Mouse (Mus musculus) spleen, adult 2 months (tissue): ENCODE data around the gene Rai14. TPM values are rescaled to one million over a fixed set of nuclear protein-coding genes. Genes with fewer than 3 reads are reported as not detected.

Experiments
- DNase-seq, 2 experiments: peaks; one replicate each; pipeline versions ENCODE4 v3.0.0 to v3.0.0-alpha.2; 2012 to 2021; ENCODE audit warnings: low spot score in 2 of 2, low read depth in 1 of 2
- H3K27ac ChIP-seq: fragments of 200-500 bp; 2 replicates; pipeline ENCODE4 v1.5.1; 2012; ENCODE audit warnings: low read length, inconsistent platforms; ENCODE audit not compliant: insufficient read depth
- H3K27me3 ChIP-seq: fragments of 200-500 bp; 2 replicates; pipeline ENCODE4 v1.6.1; 2012; ENCODE audit warnings: mild to moderate bottlenecking, moderate library complexity, low read length, inconsistent platforms; ENCODE audit not compliant: control insufficient read depth, insufficient read depth
- H3K36me3 ChIP-seq: fragments of 200-500 bp; 2 replicates; pipeline ENCODE4 v1.6.1; 2012; ENCODE audit warnings: mild to moderate bottlenecking, low read length, inconsistent platforms; ENCODE audit not compliant: control insufficient read depth, insufficient read depth
- H3K4me1 ChIP-seq: fragments of 200-500 bp; 2 replicates; pipeline ENCODE4 v1.6.1; 2011; ENCODE audit warnings: inconsistent platforms; ENCODE audit not compliant: control insufficient read depth, insufficient read depth, insufficient read length
- H3K4me3 ChIP-seq: fragments of 200-500 bp; 2 replicates; pipeline ENCODE4 v1.5.1; 2011; ENCODE audit warnings: mild to moderate bottlenecking, inconsistent platforms; ENCODE audit not compliant: insufficient read depth, insufficient read length; ENCODE audit errors: extremely low read depth
- CTCF ChIP-seq: fragments of 200-500 bp; IDR thresholded peaks from 2 replicates; pipeline ENCODE4 v1.5.1; 2011; ENCODE audit warnings: mild to moderate bottlenecking, inconsistent platforms; ENCODE audit not compliant: insufficient read depth, insufficient read length, insufficient replicate concordance; ENCODE audit errors: extremely low read depth
- POLR2A ChIP-seq: fragments of 200-500 bp; IDR thresholded peaks from 2 replicates; pipeline ENCODE4 v1.6.1; 2011; ENCODE audit warnings: low read depth, low read length, inconsistent platforms
- WGBS: fragments of 180-500 bp; shearing (Covaris S2); methylation state at CpG from one replicate; pipeline ENCODE4 v1.1.7; 2018; 5-methylcytosine and 5-hydroxymethylcytosine counted together
- polyA plus RNA-seq: library from polyadenylated mRNA; depleted of rRNA; stranded (reverse); fragments of >200 nt; gene quantifications from 2 replicates; pipeline ENCODE4 v1.2.3, GENCODE M21; 2012

The Rai14 gene
- polyA plus RNA-seq, 1 experiment: 3.6 TPM

DNA sequence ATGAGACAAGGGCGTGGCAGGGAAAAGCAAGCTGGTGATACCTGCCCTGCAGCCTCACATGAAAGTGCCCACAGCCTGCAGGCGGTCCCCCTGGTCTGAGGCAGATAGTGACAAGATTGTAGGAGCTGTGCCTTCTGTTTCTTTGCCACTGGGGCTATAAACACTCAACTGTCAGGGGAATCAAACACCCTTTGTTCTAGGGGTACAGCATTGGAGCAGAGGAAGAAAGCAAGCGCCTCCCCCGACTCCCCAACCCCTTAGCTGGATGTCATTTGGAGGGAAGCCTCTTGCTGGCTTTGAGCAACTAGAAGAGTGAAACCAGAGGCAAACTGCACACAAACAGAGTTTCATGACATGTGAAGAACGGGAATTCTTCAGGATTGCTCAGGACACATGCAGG lies 8.7 kb downstream of the Rai14 start:
- no peaks in the 10 kb centered on the region for H3K36me3 ChIP-seq
- H3K27ac ChIP-seq: no peak overlapping the region
- 89% methylated on average over 5 of the region's 5 CpGs for WGBS
- DNase-seq: no peak
- H3K4me3 ChIP-seq: no peak overlapping the region
- no peaks in the 10 kb centered on the region; the same call in 1 of the 2 replicates for H3K4me1 ChIP-seq
- TF ChIP-seq POLR2A (no peak), CTCF (no peak)
- no peaks in the 10 kb centered on the region for H3K27me3 ChIP-seq

DNA sequence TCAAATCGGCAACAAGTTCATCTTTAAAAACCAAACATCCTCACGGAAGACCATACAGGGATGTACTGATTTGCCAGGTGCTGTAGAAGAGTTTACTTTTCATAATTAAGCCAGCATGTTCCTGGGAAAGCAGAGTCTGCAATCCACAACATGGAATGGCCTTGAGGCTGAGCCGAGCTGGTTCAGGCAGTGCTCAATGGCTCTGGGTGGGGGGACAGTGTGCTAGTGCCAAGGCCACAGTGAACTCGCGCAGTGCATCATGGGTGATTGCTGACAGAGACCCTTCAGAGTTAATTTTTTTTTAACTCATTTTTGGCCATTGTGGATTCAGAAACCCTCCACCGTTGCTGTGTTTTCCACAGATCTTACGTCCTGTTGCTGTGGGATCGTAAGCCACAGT lies 10.1 kb downstream of the Rai14 start:
- DNase-seq: no peak
- H3K36me3 ChIP-seq: no peaks in the 10 kb centered on the region
- no peak overlapping the region for H3K27ac ChIP-seq
- 87% methylated on average over 8 of the region's 8 CpGs for WGBS
- TF ChIP-seq POLR2A (no peak), CTCF (no peak)
- no peaks in the 10 kb centered on the region; the same call in 1 of the 2 replicates for H3K4me1 ChIP-seq
- H3K27me3 ChIP-seq: no peaks in the 10 kb centered on the region
- H3K4me3 ChIP-seq: no peak overlapping the region

DNA sequence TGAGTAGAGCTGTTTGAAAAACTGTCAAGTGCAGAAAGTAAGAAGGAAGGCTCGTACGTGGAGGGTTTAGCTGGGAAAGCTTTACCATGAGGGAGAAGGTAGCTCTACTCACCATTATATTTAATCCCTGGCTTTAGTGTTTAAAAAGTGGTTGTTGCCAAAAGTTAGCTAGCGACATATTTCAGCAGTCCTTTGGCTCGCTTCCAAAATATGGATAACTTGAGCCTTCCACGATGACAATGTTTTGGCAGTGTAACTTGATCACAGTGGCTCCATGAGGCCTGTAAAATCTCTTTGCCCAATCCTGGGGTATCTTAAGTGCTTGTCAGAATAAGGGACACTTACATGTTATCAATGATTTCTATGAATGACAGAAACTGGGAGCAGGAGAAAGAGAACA lies 12.9 kb downstream of the Rai14 start:
- TF ChIP-seq POLR2A (no peak), CTCF (no peak)
- WGBS: 90% methylated on average over 5 of the region's 5 CpGs
- DNase-seq: no peak
- Histone ChIP-seq H3K4me1 (no peaks in the 10 kb centered on the region; the same call in 1 of the 2 replicates), H3K27me3 (no peaks in the 10 kb centered on the region), H3K27ac (no peak overlapping the region), H3K36me3 (no peaks in the 10 kb centered on the region), H3K4me3 (no peak overlapping the region)

GRCm38 (mm10) chr15:10700891-10701466 lies 13.4 kb downstream of the Rai14 start:
- Histone ChIP-seq H3K4me1 (no peaks in the 10 kb centered on the region; the same call in 1 of the 2 replicates), H3K27me3 (no peaks in the 10 kb centered on the region), H3K27ac (no peak overlapping the region), H3K4me3 (no peak overlapping the region), H3K36me3 (no peaks in the 10 kb centered on the region)
- TF ChIP-seq POLR2A: no peak
- no peak for TF ChIP-seq CTCF
- 90% methylated on average over 9 of the region's 9 CpGs for WGBS
- DNase-seq: no peak

- no peaks in the 10 kb centered on the region for H3K27me3 ChIP-seq
- no peak overlapping the region for H3K4me3 ChIP-seq
- no peak for DNase-seq
- no peaks in the 10 kb centered on the region for H3K36me3 ChIP-seq
- TF ChIP-seq POLR2A (no peak), CTCF (no peak)
- no peaks in the 10 kb centered on the region; the same call in 1 of the 2 replicates for H3K4me1 ChIP-seq
- 87% methylated on average over 8 of the region's 8 CpGs for WGBS
- no peak overlapping the region for H3K27ac ChIP-seq
These were observed 17.8 kb downstream of the Rai14 start for GRCm38 (mm10) chr15:10696478-10697234.

GRCm38 (mm10) chr15:10692627-10693026 lies 21.8 kb downstream of the Rai14 start:
- Histone ChIP-seq H3K27ac (no peak overlapping the region), H3K4me3 (no peak overlapping the region), H3K36me3 (no peaks in the 10 kb centered on the region), H3K4me1 (no peaks in the 10 kb centered on the region), H3K27me3 (no peaks in the 10 kb centered on the region)
- no peak for DNase-seq
- no peak for TF ChIP-seq POLR2A
- no peak for TF ChIP-seq CTCF
- WGBS: 83% methylated on average over 4 of the region's 4 CpGs

GRCm38 (mm10) chr15:10691481-10691880 lies 22.9 kb downstream of the Rai14 start:
- H3K4me1 ChIP-seq: no peaks in the 10 kb centered on the region
- no peak for TF ChIP-seq CTCF
- no peak for TF ChIP-seq POLR2A
- no peaks in the 10 kb centered on the region for H3K36me3 ChIP-seq
- no peaks in the 10 kb centered on the region for H3K27me3 ChIP-seq
- H3K27ac ChIP-seq: no peak overlapping the region
- WGBS: 89% methylated on average over 6 of the region's 6 CpGs
- H3K4me3 ChIP-seq: no peak overlapping the region
- DNase-seq: no peak
